Comparison of ENCODE assay signal across 8 mouse cellular contexts in the genomic region with DNA sequence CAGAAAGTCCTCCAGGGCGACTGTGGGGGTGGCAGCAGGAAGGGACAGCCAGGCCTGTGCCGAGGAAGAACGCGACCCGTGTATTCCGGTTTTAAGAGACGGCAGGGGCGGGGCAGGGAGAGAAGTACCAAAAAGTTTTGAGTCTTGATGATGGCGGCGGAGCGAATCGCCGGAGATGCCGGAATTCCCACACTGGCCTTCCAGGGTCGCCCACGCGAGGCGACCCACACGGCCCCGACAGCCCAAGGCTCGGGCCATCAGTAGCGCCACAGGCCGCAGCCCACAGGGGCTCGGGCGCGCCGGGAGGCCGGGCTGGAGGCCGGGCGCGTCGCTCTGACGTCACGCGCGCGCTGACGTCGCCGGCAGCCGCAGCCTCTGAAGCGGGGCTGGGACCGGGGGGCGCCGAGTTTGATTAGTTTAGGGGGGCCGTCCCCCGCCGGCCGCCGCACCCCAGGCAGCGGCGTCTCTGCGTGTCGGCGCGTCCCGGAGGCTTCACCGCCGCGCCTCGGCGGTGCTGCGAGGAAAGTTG. TPM values are rescaled to one million over a fixed set of nuclear protein-coding genes. Genes with fewer than 3 reads are reported as not detected.
A peak's percentile ranks its signal among the peaks of the same experiment; 100 is the strongest.
DNase-seq lines count a peak whose midpoint lies in the region; ATAC-seq and TF ChIP-seq lines count a peak whose summit lies in the region.

A gene (plus strand): TSS at position 366 of the 529 bp plus-strand sequence.

- peak within 1 kb of the TSS; percentile 77 for H3K27ac ChIP-seq in heart, embryonic 12.5 days (ENCODE audit: poor library complexity, severe bottlenecking)
- H3K27ac ChIP-seq in kidney, embryonic 16.5 days (ENCODE audit: low read length) = peak within 1 kb of the TSS; percentile 75
- H3K27ac ChIP-seq in liver, embryonic 11.5 days (ENCODE audit: low read depth, low read length) = peak within 1 kb of the TSS; percentile 49

- H3K4me3 ChIP-seq in erythroblast, embryonic 14.5 days (replicated peaks) = peak within 1 kb of the TSS; percentile 98
- H3K4me3 ChIP-seq in heart, embryonic 12.5 days = peak within 1 kb of the TSS; percentile 94
- H3K4me3 ChIP-seq in kidney, embryonic 16.5 days (ENCODE audit: low read length) = peak within 1 kb of the TSS; percentile 92
- peak within 1 kb of the TSS; percentile 67 for H3K4me3 ChIP-seq in liver, embryonic 11.5 days (ENCODE audit: low read depth, low read length)
- H3K4me3 ChIP-seq in myocyte = peak within 1 kb of the TSS; percentile 71

- H3K4me1 ChIP-seq in erythroblast, embryonic 14.5 days (ENCODE audit: control insufficient read depth) = peaks cover 38% of the 10 kb centered on the region
- H3K4me1 ChIP-seq in heart, embryonic 12.5 days (replicated peaks) = peaks cover 10% of the 10 kb centered on the region
- peaks cover 9% of the 10 kb centered on the region; the same call in 1 of the 2 replicates for H3K4me1 ChIP-seq in kidney, embryonic 16.5 days (ENCODE audit: insufficient read depth, low read length)
- H3K4me1 ChIP-seq in liver, embryonic 11.5 days (replicated peaks; ENCODE audit: control insufficient read depth, insufficient read depth, low read length) = peaks cover 14% of the 10 kb centered on the region

- TF ChIP-seq POLR2A in myocyte (IDR thresholded peaks at IDR 0.05; ENCODE audit: insufficient read length, low read depth) = peak; percentile 76

- H3K4me2 ChIP-seq in heart, embryonic 12.5 days = peak within 1 kb of the TSS; percentile 94
- H3K4me2 ChIP-seq in kidney, embryonic 16.5 days (replicated peaks; ENCODE audit: low read depth, low read length) = peak within 1 kb of the TSS; percentile 100
- peak within 1 kb of the TSS; percentile 99 for H3K4me2 ChIP-seq in liver, embryonic 11.5 days
- H3K4me2 ChIP-seq in myocyte (ENCODE audit: low read depth) = peak within 1 kb of the TSS; percentile 100

- peaks cover 2% of the 10 kb centered on the region; the same call in 1 of the 2 replicates for H3K36me3 ChIP-seq in erythroblast, embryonic 14.5 days (ENCODE audit: control insufficient read depth)
- no peaks in the 10 kb centered on the region for H3K36me3 ChIP-seq in heart, embryonic 12.5 days
- H3K36me3 ChIP-seq in kidney, embryonic 16.5 days (ENCODE audit: insufficient read depth, low read length) = no peaks in the 10 kb centered on the region
- no peaks in the 10 kb centered on the region for H3K36me3 ChIP-seq in liver, embryonic 11.5 days (ENCODE audit: control insufficient read depth, insufficient read depth, low read length)
- H3K36me3 ChIP-seq in myocyte (ENCODE audit: control insufficient read depth, insufficient read depth) = no peaks in the 10 kb centered on the region

- peaks cover 37% of the 10 kb centered on the region for H3K79me2 ChIP-seq in myocyte (ENCODE audit: control insufficient read depth, insufficient read depth)

- ATAC-seq in heart, embryonic 12.5 days (ENCODE audit: insufficient number of reproducible peaks, low FRiP score) = peak; percentile 95
- peak; percentile 98 for ATAC-seq in kidney, embryonic 16.5 days (ENCODE audit: low FRiP score, low TSS enrichment)
- peak; percentile 92 for ATAC-seq in liver, embryonic 11.5 days (replicated peaks; ENCODE audit: low FRiP score)

- peak; percentile 91 for DNase-seq in CD4-positive, CD25-positive, alpha-beta regulatory T cell, adult 2 months (ENCODE audit: low read depth, low spot score)
- peak; percentile 67 for DNase-seq in brain, embryonic 18.5 days (ENCODE audit: low read depth, low spot score)
- peak; percentile 84 for DNase-seq in liver, embryonic 11.5 days (ENCODE audit: low spot score)
- peak; percentile 74 to 87 for DNase-seq in spleen, postnatal 4 days (ENCODE audit: low spot score in 2 of 2)

- H3K27me3 ChIP-seq in erythroblast, embryonic 14.5 days (ENCODE audit: control insufficient read depth) = no peaks in the 10 kb centered on the region
- no peaks in the 10 kb centered on the region for H3K27me3 ChIP-seq in heart, embryonic 12.5 days (replicated peaks)
- no peaks in the 10 kb centered on the region for H3K27me3 ChIP-seq in kidney, embryonic 16.5 days (ENCODE audit: insufficient read depth, low read length)
- no peaks in the 10 kb centered on the region for H3K27me3 ChIP-seq in liver, embryonic 11.5 days (replicated peaks; ENCODE audit: control insufficient read depth, insufficient read depth, low read length)
- no peaks in the 10 kb centered on the region for H3K27me3 ChIP-seq in myocyte (ENCODE audit: control insufficient read depth, insufficient read depth, insufficient read length)

- H3ac ChIP-seq in myocyte (ENCODE audit: control insufficient read depth, insufficient read length) = peak within 1 kb of the TSS; percentile 100

- peak within 1 kb of the TSS; percentile 94 for H3K9ac ChIP-seq in heart, embryonic 12.5 days
- peak within 1 kb of the TSS; percentile 91 for H3K9ac ChIP-seq in kidney, embryonic 16.5 days (replicated peaks; ENCODE audit: low read length)
- H3K9ac ChIP-seq in liver, embryonic 11.5 days (ENCODE audit: low read depth, low read length) = peak within 1 kb of the TSS; percentile 74

- WGBS in heart, embryonic 12.5 days = under 1% methylated on average over 63 of the region's 63 CpGs
- WGBS in kidney, embryonic 16.5 days = 0% methylated on average over 55 of the region's 63 CpGs
- under 1% methylated on average over 62 of the region's 63 CpGs for WGBS in liver, embryonic 11.5 days

- H3K9me3 ChIP-seq in erythroblast, embryonic 14.5 days (ENCODE audit: control insufficient read depth, low read length) = no peaks in the 10 kb centered on the region
- H3K9me3 ChIP-seq in heart, embryonic 12.5 days (replicated peaks) = no peaks in the 10 kb centered on the region
- H3K9me3 ChIP-seq in kidney, embryonic 16.5 days (ENCODE audit: low read length) = no peaks in the 10 kb centered on the region
- H3K9me3 ChIP-seq in liver, embryonic 11.5 days (ENCODE audit: control insufficient read depth, low read length) = no peaks in the 10 kb centered on the region

TF ChIP-seq in myocyte, 11 proteins besides CTCF, POLR2A, EP300 and RAD21:
- TF ChIP-seq E2F4 (IDR thresholded peaks at IDR 0.05; ENCODE audit: insufficient read depth) (peak; percentile 61), POLR2AphosphoS2 (IDR thresholded peaks at IDR 0.05; ENCODE audit: insufficient read length, low read depth) (peak; percentile 73), CEBPB (IDR thresholded peaks at IDR 0.05; ENCODE audit: insufficient read depth, poor library complexity, severe bottlenecking) (no peak)

RNA-seq across cellular contexts. Expression of the gene that starts here (rescaled TPM):
- polyA plus RNA-seq in erythroblast, embryonic 14.5 days (2012) = 0.11 and 0.19 TPM in 2 replicates
- polyA plus RNA-seq in heart, embryonic 12.5 days (2016; fragmentation: Nextera tagmentation; extraction: Ambion mirVana) = 34.2 and 38.1 TPM in 2 replicates
- polyA plus RNA-seq in kidney, embryonic 16.5 days (2015; fragmentation: Nextera tagmentation; extraction: Ambion mirVana) = 23.0 and 24.4 TPM in 2 replicates
- polyA plus RNA-seq in liver, embryonic 11.5 days (2014; fragmentation: Nextera tagmentation; extraction: Ambion mirVana) = 30.5 and 31.2 TPM in 2 replicates
- polyA plus RNA-seq in myocyte (2012; fragmentation: generic; extraction: Trizol) = 6.6 TPM

Comparison
In these comparisons a context has a peak if more than half of its experiments do, and no peak if none do; other contexts are left out.
1. Peak in every context shown above with its lines: DNase-seq, ATAC-seq, H3K4me3 ChIP-seq and H3K27ac ChIP-seq.